Mouse (Mus musculus) stomach, embryonic 14.5 days (tissue): ENCODE data around the gene Mpdz. TPM values are rescaled to one million over a fixed set of nuclear protein-coding genes. Genes with fewer than 3 reads are reported as not detected.

ENCODE experiments used
- ATAC-seq: fragments of 200-750 bp; cut with Nextera tagmentation; 2 replicates; pipeline ENCODE4 v1.8.0; 2017; ENCODE audit warnings: low read depth, moderate TSS enrichment; ENCODE audit not compliant: insufficient number of reproducible peaks, insufficient read depth, low FRiP score
- H3K27ac ChIP-seq: fragments of 300-500 bp; sonication (generic); 2 replicates; pipeline ENCODE4 v1.5.1; 2014; ENCODE audit warnings: mild to moderate bottlenecking, low read length, moderate library complexity, mixed read lengths
- H3K27me3 ChIP-seq: fragments of 300-500 bp; sonication (generic); 2 replicates; pipeline ENCODE4 v1.6.1; 2014; ENCODE audit warnings: low read length, control low read depth, mixed read lengths; ENCODE audit not compliant: control insufficient read depth, insufficient read depth
- H3K36me3 ChIP-seq: fragments of 300-500 bp; sonication (generic); 2 replicates; pipeline ENCODE4 v1.6.1; 2014; ENCODE audit warnings: mild to moderate bottlenecking, control low read depth, low read length, moderate library complexity, mixed read lengths; ENCODE audit not compliant: control insufficient read depth, insufficient read depth
- H3K4me1 ChIP-seq: fragments of 300-500 bp; sonication (generic); 2 replicates; pipeline ENCODE4 v1.6.1; 2014; ENCODE audit warnings: low read length, control low read depth, mixed read lengths; ENCODE audit not compliant: control insufficient read depth, insufficient read depth
- H3K4me2 ChIP-seq: fragments of 300-500 bp; sonication (generic); replicated peaks from 2 replicates; pipeline ENCODE4 v1.6.1; 2014; ENCODE audit warnings: low read depth, low read length, control low read depth
- H3K4me3 ChIP-seq: fragments of 300-500 bp; sonication (generic); 2 replicates; pipeline ENCODE4 v1.5.1; 2014; ENCODE audit warnings: low read depth, low read length, control low read depth
- H3K9ac ChIP-seq: fragments of 300-500 bp; sonication (generic); replicated peaks from 2 replicates; pipeline ENCODE4 v1.6.1; 2014; ENCODE audit warnings: low read depth, mild to moderate bottlenecking, control low read depth, low read length, moderate library complexity, mixed read lengths
- H3K9me3 ChIP-seq: fragments of 300-500 bp; sonication (generic); 2 replicates; pipeline ENCODE4 v1.6.1; 2016; ENCODE audit warnings: low read depth, low read length, control low read depth; ENCODE audit not compliant: control insufficient read depth
- WGBS: fragments of 180-500 bp; shearing (Covaris S2); extraction: QIAGEN DNeasy Blood & Tissue Kit; methylation state at CpG from one replicate; pipeline ENCODE4 v1.1.7; 2014; 5-methylcytosine and 5-hydroxymethylcytosine counted together
- polyA plus RNA-seq: library from polyadenylated mRNA; unstranded; fragments of >200 nt; fragmentation: Nextera tagmentation; extraction: Ambion mirVana; gene quantifications from 2 replicates; pipeline ENCODE4 v1.2.1, GENCODE M21; 2014

The Mpdz gene
- polyA plus RNA-seq, 1 experiment from 2014 or later = 35.1 TPM

- Histone ChIP-seq H3K27ac (no peak overlapping the region), H3K27me3 (no peaks in the 10 kb centered on the region), H3K9ac (no peak overlapping the region), H3K9me3 (no peaks in the 10 kb centered on the region), H3K36me3 (no peaks in the 10 kb centered on the region), H3K4me1 (no peaks in the 10 kb centered on the region), H3K4me3 (no peak overlapping the region), H3K4me2 (no peak overlapping the region)
- 79% methylated on average over 1 of the region's 1 CpGs for WGBS
- ATAC-seq = no peak
Observed at GRCm38 (mm10) chr4:81423556-81423955, 19.1 kb downstream of the Mpdz start.

DNA sequence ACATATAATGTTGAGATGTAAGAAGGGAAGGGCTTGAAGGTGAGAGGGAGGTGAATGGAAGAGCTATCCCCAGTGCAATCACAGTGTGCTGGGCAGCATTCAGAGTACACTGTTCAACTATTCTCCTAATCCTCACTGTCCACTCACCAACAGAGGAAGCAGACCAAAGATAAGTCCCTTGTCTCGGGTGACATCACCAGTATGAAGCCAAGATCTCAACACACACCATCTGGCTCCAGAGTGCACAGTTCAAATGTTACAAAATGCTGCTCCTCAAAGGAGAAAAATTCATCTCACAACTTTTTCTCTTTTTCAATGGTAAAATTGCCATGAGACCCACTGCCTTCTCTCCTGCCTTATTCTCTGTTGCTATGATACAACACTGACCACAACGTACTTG is 21.0 kb downstream of the Mpdz start:
- H3K36me3 ChIP-seq = 0 out of 2 replicates have a peak, but pooled peaks cover 4% of the 10 kb centered on the region
- no peaks in the 10 kb centered on the region for H3K9me3 ChIP-seq
- ATAC-seq = no peak
- H3K4me3 ChIP-seq = no peak overlapping the region
- no peaks in the 10 kb centered on the region for H3K4me1 ChIP-seq
- H3K27me3 ChIP-seq = no peaks in the 10 kb centered on the region
- H3K9ac ChIP-seq = no peak overlapping the region
- WGBS = 60% methylated on average over 2 of the region's 2 CpGs
- H3K27ac ChIP-seq = no peak overlapping the region
- no peak overlapping the region for H3K4me2 ChIP-seq

DNA sequence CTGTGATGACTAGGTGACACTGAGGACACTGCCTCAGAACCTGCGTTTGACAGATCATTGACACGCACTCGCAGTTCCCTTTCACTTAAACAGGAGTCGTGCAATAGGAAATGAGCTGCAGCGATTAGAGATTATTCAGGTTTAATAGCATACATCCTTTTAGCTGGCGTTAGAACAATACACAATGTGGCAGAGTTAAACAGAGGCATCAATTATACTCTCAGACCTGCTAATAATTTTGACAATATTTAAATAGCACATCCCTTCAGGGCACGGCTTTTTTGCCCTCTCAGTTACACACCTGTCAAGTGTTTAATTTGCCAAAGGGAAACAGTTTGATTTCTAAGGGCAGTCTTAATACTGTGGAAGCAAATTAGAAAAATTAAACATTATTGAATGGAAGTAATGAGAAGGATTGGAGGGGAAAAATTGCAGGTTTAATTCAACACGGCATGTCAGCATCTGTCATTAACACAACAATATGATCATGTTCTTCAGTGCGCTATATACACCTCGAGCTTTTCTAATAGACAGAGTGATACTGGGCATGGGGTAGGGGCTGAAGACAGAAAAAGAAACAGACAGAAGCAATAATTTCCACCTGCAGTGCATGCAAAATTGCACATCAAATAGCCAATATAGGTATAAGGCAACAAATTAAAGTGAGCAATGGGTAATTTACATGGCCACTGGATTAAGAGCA is 27.1 kb downstream of the Mpdz start:
- H3K27ac ChIP-seq = no peak overlapping the region
- no peak for ATAC-seq

GRCm38 (mm10) chr4:81414684-81415323 is 27.8 kb downstream of the Mpdz start:
- no peak overlapping the region for H3K4me3 ChIP-seq
- no peak for ATAC-seq
- H3K36me3 ChIP-seq = 0 out of 2 replicates have a peak, but pooled peaks cover 4% of the 10 kb centered on the region
- no peak overlapping the region for H3K27ac ChIP-seq
- no peaks in the 10 kb centered on the region for H3K27me3 ChIP-seq
- H3K4me1 ChIP-seq = no peaks in the 10 kb centered on the region
- H3K9me3 ChIP-seq = no peaks in the 10 kb centered on the region
- H3K4me2 ChIP-seq = no peak overlapping the region
- 89% methylated on average over 8 of the region's 8 CpGs for WGBS
- H3K9ac ChIP-seq = no peak overlapping the region

More for the DNA sequence above, 27.1 kb downstream of the Mpdz start:
- 67% methylated on average over 10 of the region's 10 CpGs for WGBS
- Histone ChIP-seq H3K4me1 (no peaks in the 10 kb centered on the region), H3K9me3 (no peaks in the 10 kb centered on the region), H3K36me3 (0 out of 2 replicates have a peak, but pooled peaks cover 4% of the 10 kb centered on the region), H3K4me2 (no peak overlapping the region), H3K27me3 (no peaks in the 10 kb centered on the region), H3K4me3 (no peak overlapping the region), H3K9ac (no peak overlapping the region)

GRCm38 (mm10) chr4:81396883-81397282 is 45.7 kb downstream of the Mpdz start:
- H3K9me3 ChIP-seq = no peaks in the 10 kb centered on the region
- no peak overlapping the region for H3K4me2 ChIP-seq
- no peak overlapping the region for H3K27ac ChIP-seq
- H3K27me3 ChIP-seq = no peaks in the 10 kb centered on the region
- peaks cover 4% of the 10 kb centered on the region for H3K36me3 ChIP-seq
- 65% methylated on average over 6 of the region's 6 CpGs for WGBS
- ATAC-seq = no peak
- H3K4me3 ChIP-seq = no peak overlapping the region
- H3K4me1 ChIP-seq = no peaks in the 10 kb centered on the region
- no peak overlapping the region for H3K9ac ChIP-seq

- WGBS = 82% methylated on average over 3 of the region's 3 CpGs
- H3K4me1 ChIP-seq = 0 out of 2 replicates have a peak, but pooled peaks cover 3% of the 10 kb centered on the region
- no peaks in the 10 kb centered on the region for H3K27me3 ChIP-seq
- ATAC-seq = no peak
- H3K9me3 ChIP-seq = no peaks in the 10 kb centered on the region
- H3K9ac ChIP-seq = no peak overlapping the region
- no peak overlapping the region for H3K4me3 ChIP-seq
- no peak overlapping the region for H3K27ac ChIP-seq
- H3K4me2 ChIP-seq = no peak overlapping the region
- H3K36me3 ChIP-seq = peaks cover 4% of the 10 kb centered on the region
Observed at GRCm38 (mm10) chr4:81392869-81393268, 49.7 kb downstream of the Mpdz start.

DNA sequence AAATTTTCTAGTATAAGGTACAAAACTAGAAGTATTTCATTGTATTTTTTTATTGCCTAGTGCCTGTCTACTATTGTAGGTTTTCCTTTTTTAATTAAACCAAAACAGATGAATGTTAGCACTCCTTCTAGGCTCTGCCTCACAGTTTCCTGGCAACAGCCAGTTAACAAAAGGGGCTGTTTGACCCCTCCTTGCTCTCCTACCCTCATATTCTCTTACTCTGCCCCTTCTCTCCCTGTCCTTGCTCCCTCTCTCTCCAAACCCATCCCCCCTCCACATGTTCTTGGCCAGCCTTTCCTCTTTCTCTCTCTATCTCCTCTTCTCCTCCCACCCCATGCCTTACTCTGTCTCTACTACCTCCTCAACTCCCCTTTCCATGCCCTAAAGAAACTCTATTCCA is 53.4 kb downstream of the Mpdz start:
- Histone ChIP-seq H3K4me1 (0 out of 2 replicates have a peak, but pooled peaks cover 3% of the 10 kb centered on the region), H3K36me3 (no peaks in the 10 kb centered on the region), H3K9ac (no peak overlapping the region), H3K4me3 (no peak overlapping the region), H3K4me2 (no peak overlapping the region), H3K9me3 (no peaks in the 10 kb centered on the region), H3K27ac (no peak overlapping the region), H3K27me3 (no peaks in the 10 kb centered on the region)
- ATAC-seq = no peak

GRCm38 (mm10) chr4:81387644-81388043 is 55.0 kb downstream of the Mpdz start:
- Histone ChIP-seq H3K4me2 (no peak overlapping the region), H3K36me3 (peaks cover 5% of the 10 kb centered on the region; the same call in 1 of the 2 replicates), H3K4me3 (no peak overlapping the region), H3K9me3 (no peaks in the 10 kb centered on the region), H3K27ac (no peak overlapping the region), H3K27me3 (no peaks in the 10 kb centered on the region), H3K4me1 (0 out of 2 replicates have a peak, but pooled peaks cover 3% of the 10 kb centered on the region), H3K9ac (no peak overlapping the region)
- ATAC-seq = no peak
- WGBS = 77% methylated on average over 2 of the region's 2 CpGs
